In the genomic region with DNA sequence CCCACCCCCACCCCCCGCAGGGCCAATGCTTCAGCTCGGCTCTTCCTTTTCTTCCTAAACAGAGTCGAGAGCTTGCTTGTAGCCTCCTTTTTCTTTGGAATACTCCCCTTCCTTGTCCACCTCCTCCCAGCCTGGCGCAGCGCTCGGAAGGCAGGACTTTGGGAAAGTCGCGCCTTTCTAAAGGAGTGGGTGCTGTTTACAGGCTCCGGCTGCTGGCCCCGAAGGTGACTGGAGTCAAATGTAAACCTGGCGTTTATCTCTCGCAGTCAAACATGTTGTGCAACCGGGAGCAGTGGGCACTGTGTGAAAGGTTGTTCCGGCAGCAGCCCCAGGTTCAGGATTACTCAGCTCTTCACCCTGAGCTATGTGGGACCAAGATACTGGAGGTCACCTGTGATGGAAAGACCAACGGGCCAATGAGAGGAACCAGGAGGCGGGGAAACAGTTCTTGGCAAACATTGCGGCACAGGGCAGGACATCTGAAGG, we compare ENCODE assay signal across 8 mouse cellular contexts. TPM values are rescaled to one million over a fixed set of nuclear protein-coding genes. Genes with fewer than 3 reads are reported as not detected.
DNase-seq lines count a peak whose midpoint lies in the region; ATAC-seq lines count a peak whose summit lies in the region.

No protein-coding gene starts in this region.

- H3K4me1 ChIP-seq in intestine, embryonic 14.5 days (replicated peaks; ENCODE audit: control insufficient read depth, insufficient read depth, low read length), result peaks cover 8% of the 10 kb centered on the region; the same call in 1 of the 2 replicates

- peak overlapping the region; percentile 88 for H3K27ac ChIP-seq in intestine, embryonic 14.5 days (ENCODE audit: low read depth)

- H3K4me2 ChIP-seq in intestine, embryonic 14.5 days (ENCODE audit: low read length), result peak overlapping the region; percentile 66

- no peaks in the 10 kb centered on the region for H3K9me3 ChIP-seq in intestine, embryonic 14.5 days (ENCODE audit: control insufficient read depth, low read length)

- ATAC-seq in intestine, embryonic 14.5 days (replicated peaks; ENCODE audit: low FRiP score, low TSS enrichment, low read depth), result peak; percentile 99

- intact Hi-C loops in left cerebral cortex, postnatal 14 days (cut with DNase I), result no loop called here

- H3K36me3 ChIP-seq in intestine, embryonic 14.5 days (ENCODE audit: control insufficient read depth, insufficient read depth, low read length), result no peaks in the 10 kb centered on the region

- under 1% methylated on average over 17 of the region's 17 CpGs for WGBS in intestine, embryonic 14.5 days

- peak overlapping the region; percentile 60 for H3K9ac ChIP-seq in intestine, embryonic 14.5 days (ENCODE audit: low read length)

- no peaks in the 10 kb centered on the region for H3K27me3 ChIP-seq in intestine, embryonic 14.5 days (replicated peaks; ENCODE audit: control insufficient read depth, insufficient read depth, low read length)

- peak overlapping the region; percentile 61 for H3K4me3 ChIP-seq in intestine, embryonic 14.5 days (ENCODE audit: low read depth, low read length)

- DNase-seq in adrenal gland, adult (ENCODE audit: inconsistent age in 2 of 2, low spot score in 1 of 2), result peak; percentile 97 to 100
- DNase-seq in embryo, embryonic 11 days, result peak; percentile 90
- DNase-seq in gastrocnemius, postnatal 25 days, result peak; percentile 93
- peak; percentile 98 for DNase-seq in intestine, embryonic 14.5 days (ENCODE audit: low spot score)
- DNase-seq in left cerebral cortex, postnatal 14 days (ENCODE audit: low spot score in 2 of 2), result peak; percentile 89
- DNase-seq in mesoderm, embryonic 11.5 days (ENCODE audit: low read depth, low spot score), result peak; percentile 90
- peak; percentile 83 to 87 for DNase-seq in right cerebral cortex, postnatal 36 days (ENCODE audit: low spot score in 2 of 2)
- DNase-seq in yolk sac, embryonic 10.5 days (ENCODE audit: low spot score), result peak; percentile 96

RNA-seq across cellular contexts. Expression of a gene that starts 15.5 kb away (rescaled TPM):
- 10 to 100 TPM; 80.5 to 82.2 TPM for total RNA-seq in gastrocnemius, postnatal 25 days (2021)
- 41.1 and 43.3 TPM in 2 replicates for polyA plus RNA-seq in intestine, embryonic 14.5 days (2014; fragmentation: Nextera tagmentation; extraction: Ambion mirVana)
- 10 to 100 TPM; 83.8 to 88.8 TPM for total RNA-seq in left cerebral cortex, postnatal 14 days (2021)

Comparison
In these comparisons a context has a peak if more than half of its experiments do, and no peak if none do; other contexts are left out.
1. Peak in every context shown above with its lines: DNase-seq, ATAC-seq, H3K4me3 ChIP-seq and H3K27ac ChIP-seq.